Comparison of ENCODE assay signal across 19 mouse cellular contexts in genomic region chr3:96082100-96082499, GRCm38 (mm10).
"Had no signal": no experiment of that assay in that cellular context is flagged by ENCODE, and none has a peak within 500 bp of the region (broad histone marks: within the 10 kb centered on the region; RNA-seq: fewer than 3 reads in every experiment).

No protein-coding gene starts in this region.

- H3K9me3 ChIP-seq: limb, embryonic 10.5 days; limb, embryonic 13.5 days; midbrain, embryonic 12.5 days; midbrain, embryonic 15.5 days; neural tube, embryonic 12.5 days; neural tube, embryonic 15.5 days had no signal

- H3K4me1 ChIP-seq: limb, embryonic 10.5 days; limb, embryonic 13.5 days; midbrain, embryonic 12.5 days; midbrain, embryonic 15.5 days; neural tube, embryonic 12.5 days; neural tube, embryonic 15.5 days had no signal

- H3K27ac ChIP-seq: limb, embryonic 10.5 days; limb, embryonic 13.5 days; midbrain, embryonic 12.5 days; midbrain, embryonic 15.5 days; neural tube, embryonic 12.5 days; neural tube, embryonic 15.5 days; stomach, postnatal 0 days had no signal

- H3K27me3 ChIP-seq: limb, embryonic 13.5 days; midbrain, embryonic 12.5 days; midbrain, embryonic 15.5 days; neural tube, embryonic 12.5 days; neural tube, embryonic 15.5 days had no signal

- DNase-seq: kidney, adult 18-20 months; kidney, adult 9 months; kidney, postnatal 14 days; layer of hippocampus, adult 9-11 months; lung, adult 2 months; lung, postnatal 14 days; lung, postnatal 4 days; right cerebral cortex, adult 18-20 months; right cerebral cortex, postnatal 14 days; right cerebral cortex, postnatal 4 days; thymus, postnatal 25 days had no signal

- H3K36me3 ChIP-seq: limb, embryonic 10.5 days; limb, embryonic 13.5 days; midbrain, embryonic 12.5 days; midbrain, embryonic 15.5 days; neural tube, embryonic 12.5 days; neural tube, embryonic 15.5 days had no signal

- ATAC-seq: intestine, embryonic 16.5 days; midbrain, embryonic 15.5 days had no signal

- H3K4me2 ChIP-seq: limb, embryonic 13.5 days; midbrain, embryonic 12.5 days; midbrain, embryonic 15.5 days; neural tube, embryonic 12.5 days; neural tube, embryonic 15.5 days had no signal

- H3K4me3 ChIP-seq: limb, embryonic 10.5 days; limb, embryonic 13.5 days; midbrain, embryonic 12.5 days; midbrain, embryonic 15.5 days; neural tube, embryonic 12.5 days; neural tube, embryonic 15.5 days had no signal

- H3K9ac ChIP-seq: limb, embryonic 13.5 days; midbrain, embryonic 12.5 days; midbrain, embryonic 15.5 days; neural tube, embryonic 12.5 days; neural tube, embryonic 15.5 days had no signal
